Mouse (Mus musculus) embryo, embryonic 11 days (tissue): ENCODE measurements at regions not wholly inside any gene's neighbourhood (a gene's known extent, or its start where the extent isn't known, plus 50 kb on each side); places are given as distances from the start of the nearest gene placed in this dataset.
A peak's percentile ranks its signal among the peaks of the same experiment; 100 is the strongest.

Source experiments
- DNase-seq: peaks from one replicate; pipeline ENCODE4 v3.0.0-alpha.2; 2015

GRCm38 (mm10) chr13:107528724-107529456 lies 507.0 kb upstream of the Kif2a start:
- DNase-seq: no peak

- no peak for DNase-seq
Observed at GRCm38 (mm10) chr13:107522942-107523341, 501.0 kb upstream of the Kif2a start.

- no peak for DNase-seq
Observed at GRCm38 (mm10) chr13:107514236-107514635, 492.3 kb upstream of the Kif2a start.

- DNase-seq: no peak
Observed at GRCm38 (mm10) chr13:107513274-107514146, 491.6 kb upstream of the Kif2a start.

GRCm38 (mm10) chr13:107507336-107507735 lies 485.4 kb upstream of the Kif2a start:
- no peak for DNase-seq

GRCm38 (mm10) chr13:107506832-107507231 lies 484.9 kb upstream of the Kif2a start:
- no peak for DNase-seq

- DNase-seq: no peak
Observed at GRCm38 (mm10) chr13:107505318-107505717, 483.4 kb upstream of the Kif2a start.

GRCm38 (mm10) chr13:107502261-107502660 lies 480.3 kb upstream of the Kif2a start:
- peak; percentile 24 for DNase-seq

GRCm38 (mm10) chr13:107500776-107501489 lies 479.0 kb upstream of the Kif2a start:
- no peak for DNase-seq

- DNase-seq: no peak
Observed at GRCm38 (mm10) chr13:107499296-107499695, 477.4 kb upstream of the Kif2a start.

GRCm38 (mm10) chr13:107495161-107495732 lies 473.3 kb upstream of the Kif2a start:
- DNase-seq: no peak

GRCm38 (mm10) chr13:107493765-107494164 lies 471.8 kb upstream of the Kif2a start:
- no peak for DNase-seq

- DNase-seq: no peak
Observed at GRCm38 (mm10) chr13:107492448-107492847, 470.5 kb upstream of the Kif2a start.

GRCm38 (mm10) chr13:107491423-107491822 lies 469.5 kb upstream of the Kif2a start:
- DNase-seq: no peak

- peak; percentile 21 for DNase-seq
Observed at GRCm38 (mm10) chr13:107485400-107486017, 463.6 kb upstream of the Kif2a start.

GRCm38 (mm10) chr13:107484630-107484998 lies 462.7 kb upstream of the Kif2a start:
- DNase-seq: peak; percentile 22

GRCm38 (mm10) chr13:107483967-107484629 lies 462.2 kb upstream of the Kif2a start:
- no peak for DNase-seq

- DNase-seq: no peak
Observed at GRCm38 (mm10) chr13:107475166-107475565, 453.2 kb upstream of the Kif2a start.

GRCm38 (mm10) chr13:107469491-107470276 lies 447.8 kb upstream of the Kif2a start:
- DNase-seq: peak; percentile 55

GRCm38 (mm10) chr13:107462791-107463190 lies 440.9 kb upstream of the Kif2a start:
- no peak for DNase-seq
